Mouse (Mus musculus): Measurements from ENCODE around the gene Fermt1. TPM values are rescaled to one million over a fixed set of nuclear protein-coding genes. Genes with fewer than 3 reads are reported as not detected.

Fermt1 gene
- total RNA-seq, 4 experiments from 2014 or later = 1.1 to 1.6 (median 1.4) TPM

DNA sequence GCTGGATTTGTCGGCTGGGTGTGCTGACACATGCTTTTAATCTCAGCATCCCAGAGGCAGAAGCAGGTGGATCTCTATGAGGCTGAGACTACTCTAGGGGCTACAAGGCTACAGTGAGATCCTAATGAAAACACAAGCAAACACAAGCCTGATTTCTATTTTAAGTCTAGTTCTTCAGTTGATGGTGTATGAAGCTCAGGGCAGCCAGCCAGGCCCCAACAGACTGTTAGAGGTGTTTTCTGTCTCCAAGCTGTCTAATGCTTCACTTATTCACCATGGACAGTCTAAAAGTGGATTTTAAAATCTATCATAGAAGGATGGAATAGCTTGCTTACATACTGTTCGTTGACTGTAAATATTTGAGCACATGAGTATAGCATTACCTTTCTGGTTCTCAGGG is 84.2 kb downstream of the Fermt1 start:
- peak in 1 of 2 experiments; percentile 54 for DNase-seq (ENCODE audit: low spot score in 2 of 2)

DNA sequence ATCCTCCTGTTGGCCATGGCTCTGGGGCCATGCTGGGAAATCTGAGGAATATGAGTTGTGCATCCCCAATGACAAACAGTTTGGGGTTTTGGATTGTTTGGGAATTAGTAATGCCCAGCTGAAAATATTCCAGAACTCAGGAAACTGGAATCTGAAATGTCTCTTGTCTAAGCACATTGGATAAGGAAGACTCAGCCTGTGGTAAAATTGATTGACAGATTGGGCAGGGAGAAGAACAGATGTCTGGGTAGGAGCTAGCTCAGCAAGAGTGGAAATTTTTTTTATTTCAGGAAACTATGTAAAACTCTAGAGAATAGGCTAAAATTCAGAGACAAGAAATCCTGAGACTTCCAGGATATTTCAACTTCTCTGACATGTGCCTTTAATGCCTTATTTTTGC is 85.3 kb downstream of the Fermt1 start:
- no peak for DNase-seq (ENCODE audit: low spot score in 2 of 2)

DNA sequence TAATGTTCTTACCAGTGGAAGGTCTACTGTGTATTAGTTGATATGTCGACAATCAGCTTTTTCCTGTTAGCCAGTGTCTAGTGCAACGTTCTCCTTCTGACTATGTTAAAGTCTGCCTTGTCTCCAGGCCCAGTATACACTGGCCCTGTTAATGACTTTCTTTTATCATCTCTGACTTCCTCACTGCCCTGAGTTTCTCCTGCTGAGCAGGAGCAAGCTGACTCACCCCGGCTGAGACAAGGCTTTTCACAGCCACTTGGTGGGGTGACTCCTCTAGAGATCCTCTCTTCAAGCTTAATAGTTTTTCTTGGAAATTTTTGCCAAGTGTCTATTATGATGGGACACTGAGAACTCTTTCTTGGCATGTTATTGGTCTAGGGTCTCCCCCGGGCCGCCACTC is 89.4 kb downstream of the Fermt1 start:
- DNase-seq (ENCODE audit: low spot score in 2 of 2) = no peak

Other genes starting within 250 kb of the Fermt1 start
- gene Chgb, start 164.6 kb downstream of the Fermt1 start, total RNA-seq (2022) = 100 to 1,000 TPM; 254 to 300 (median 278) TPM
- 10 to 100 TPM; 28.9 to 37.1 (median 33.3) TPM for gene Trmt6, start 129.9 kb downstream of the Fermt1 start, total RNA-seq (2022)
- gene Mcm8, start 129.8 kb downstream of the Fermt1 start, total RNA-seq (2022) = 1 to 10 TPM; 3.7 to 4.7 (median 4.1) TPM
- 10 to 100 TPM; 34.4 to 43.9 (median 39.4) TPM for gene Crls1, start 99.2 kb downstream of the Fermt1 start, total RNA-seq (2022)
- 1 to 10 TPM in 3 of 4 experiments, under 1 TPM in 1; 0.92 to 1.3 (median 1.2) TPM for gene Lrrn4, start 65.0 kb downstream of the Fermt1 start, total RNA-seq (2022)

Measured in layer of hippocampus, adult 8-10 months (tissue).